Mouse (Mus musculus) thymus, adult 2 months (tissue): ENCODE results near the gene Ush2a.

Experiments
- CTCF ChIP-seq: fragments of 200-500 bp; IDR thresholded peaks from 2 replicates; pipeline ENCODE4 v1.5.1; 2012; ENCODE audit warnings: mild to moderate bottlenecking, control low read depth, low read length, moderate library complexity, borderline replicate concordance; ENCODE audit not compliant: control insufficient read depth, poor library complexity, insufficient read depth; ENCODE audit errors: extremely low read depth
- POLR2A ChIP-seq: fragments of 200-500 bp; IDR thresholded peaks from 2 replicates; pipeline ENCODE4 v1.6.1; 2012; ENCODE audit warnings: mild to moderate bottlenecking, low read length, control low read depth, moderate library complexity; ENCODE audit not compliant: control insufficient read depth, poor library complexity, insufficient read depth; ENCODE audit errors: extremely low read depth

DNA sequence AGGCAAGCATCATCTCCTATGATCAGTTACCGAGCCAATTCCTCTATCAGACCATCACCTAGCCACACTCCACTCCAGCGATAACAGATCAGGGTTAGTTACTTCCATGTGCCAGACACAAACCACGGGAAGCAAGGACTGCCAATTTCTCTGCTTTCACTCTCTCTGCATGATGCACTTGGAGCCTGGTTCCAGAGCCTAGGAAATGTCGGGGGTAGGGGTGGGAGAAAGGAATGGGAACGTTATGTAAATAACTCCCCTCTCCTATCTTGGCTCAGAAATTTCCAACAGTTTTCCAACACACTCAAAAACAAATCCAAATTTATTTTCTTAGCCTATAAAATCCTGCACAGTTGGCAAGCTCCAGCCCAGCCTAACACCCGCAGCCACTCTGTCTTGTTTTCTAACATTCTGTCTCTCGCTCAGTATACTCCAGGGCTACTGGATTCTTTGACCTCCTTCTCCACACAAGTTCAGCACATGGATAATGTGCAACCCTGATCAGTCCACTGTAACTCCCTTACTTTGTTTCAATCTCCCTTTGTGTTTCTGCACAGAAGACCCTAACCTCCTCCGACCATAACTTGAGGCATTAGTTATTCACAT, 515.8 kb downstream of the Ush2a start:
- TF ChIP-seq CTCF (no peak), POLR2A (no peak)
